Mouse (Mus musculus) mammary gland, adult 2 months (tissue): ENCODE results near the gene Gm28490. TPM values are rescaled to one million over a fixed set of nuclear protein-coding genes. Genes with fewer than 3 reads are reported as not detected.

ENCODE experiments used
- polyA plus RNA-seq: library from polyadenylated mRNA; depleted of rRNA; stranded (reverse); fragments of >200 nt; gene quantifications from 2 replicates; pipeline ENCODE4 v1.2.3, GENCODE M21; 2012; ENCODE audit warnings: low replicate concordance; rRNA removed

Gene Gm28490
- not detected in 2 replicates for polyA plus RNA-seq

DNA sequence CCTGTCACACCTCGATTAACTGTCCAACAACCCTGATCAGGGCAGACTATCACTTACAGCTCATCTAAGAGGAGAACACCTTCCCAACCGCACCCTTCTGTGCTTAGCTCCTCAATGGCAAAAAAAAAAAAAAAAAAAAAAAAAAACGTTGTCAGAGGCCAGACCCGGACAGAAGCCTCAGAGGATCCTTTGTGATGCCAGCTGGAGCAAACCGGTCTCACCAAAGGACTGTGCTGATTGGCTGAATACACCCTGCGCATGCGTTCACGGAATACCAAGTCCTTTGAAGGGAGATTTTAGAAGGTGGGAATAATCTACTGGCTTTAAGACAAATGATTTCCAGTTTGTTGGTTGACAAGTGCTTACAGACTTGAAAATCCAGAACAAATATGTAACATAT lies at the start of gene Gm28490:
Gene Gm28490, minus strand, starts transcription at position 101 of the 400 bp plus-strand sequence.

